Mouse (Mus musculus) kidney, adult 2 months (tissue): ENCODE results near the gene Fam20c. TPM values are rescaled to one million over a fixed set of nuclear protein-coding genes. Genes with fewer than 3 reads are reported as not detected.

ENCODE experiments used
- DNase-seq: peaks from one replicate; pipeline ENCODE4 v3.0.0; 2021
- H3K27ac ChIP-seq: fragments of 200-500 bp; 2 replicates; pipeline ENCODE4 v1.5.1; 2012; ENCODE audit warnings: low read depth, low read length, control low read depth, inconsistent platforms; ENCODE audit not compliant: insufficient read depth
- H3K27me3 ChIP-seq: fragments of 200-500 bp; replicated peaks from 2 replicates; pipeline ENCODE4 v1.6.1; 2012; ENCODE audit warnings: mild to moderate bottlenecking, moderate library complexity, low read length, inconsistent platforms; ENCODE audit not compliant: control insufficient read depth, insufficient read depth
- H3K36me3 ChIP-seq: fragments of 200-500 bp; 2 replicates; pipeline ENCODE4 v1.6.1; 2012; ENCODE audit warnings: mild to moderate bottlenecking, moderate library complexity, low read length, inconsistent platforms; ENCODE audit not compliant: control insufficient read depth, insufficient read depth
- H3K4me1 ChIP-seq: fragments of 200-500 bp; 2 replicates; pipeline ENCODE4 v1.6.1; 2011; ENCODE audit warnings: low read length; ENCODE audit not compliant: control insufficient read depth, insufficient read depth
- H3K4me3 ChIP-seq: fragments of 200-500 bp; 2 replicates; pipeline ENCODE4 v1.5.1; 2011; ENCODE audit warnings: mild to moderate bottlenecking, low read depth, low read length, control low read depth; ENCODE audit not compliant: insufficient read depth
- CTCF ChIP-seq: fragments of 200-500 bp; conservative IDR thresholded peaks from 2 replicates; pipeline ENCODE4 v1.5.1; 2011; ENCODE audit warnings: low read depth, mild to moderate bottlenecking, control low read depth, low read length, moderate library complexity, mixed read lengths; ENCODE audit not compliant: insufficient read depth, insufficient read length
- POLR2A ChIP-seq: fragments of 200-500 bp; IDR thresholded peaks from one replicate; pipeline ENCODE4 v1.6.1; 2011; ENCODE audit warnings: low read depth, low read length, control low read depth
- WGBS: fragments of 180-500 bp; shearing (Covaris S2); methylation state at CpG from one replicate; pipeline ENCODE4 v1.1.7; 2018; 5-methylcytosine and 5-hydroxymethylcytosine counted together
- polyA plus RNA-seq: library from polyadenylated mRNA; depleted of rRNA; stranded (reverse); fragments of >200 nt; gene quantifications from 2 replicates; pipeline ENCODE4 v1.2.3, GENCODE M21; 2012

Gene Fam20c
- polyA plus RNA-seq, 1 experiment = 49.5 TPM

DNA sequence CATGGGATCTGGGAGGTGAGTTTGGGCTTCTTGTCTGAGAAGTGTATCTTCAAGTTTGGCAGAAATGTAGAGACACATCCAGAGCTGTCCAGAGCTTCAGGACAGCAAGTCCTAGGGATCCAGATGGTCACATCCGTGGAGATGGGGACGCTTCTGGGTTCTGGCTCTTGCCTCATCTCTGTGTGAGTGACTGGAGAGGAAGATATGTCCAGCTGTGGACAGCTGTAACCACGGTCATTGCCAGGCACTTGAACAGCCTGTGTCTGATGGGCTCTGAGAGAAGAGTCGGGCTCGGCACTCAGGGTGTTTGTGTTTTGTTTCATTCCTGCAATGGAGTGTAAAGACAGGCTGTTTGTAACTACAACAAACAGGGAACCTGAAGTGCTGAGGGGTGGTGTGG, 14.8 kb downstream of the Fam20c start:
- Histone ChIP-seq H3K27me3 (no peaks in the 10 kb centered on the region), H3K27ac (no peak overlapping the region), H3K4me1 (no peaks in the 10 kb centered on the region), H3K36me3 (no peaks in the 10 kb centered on the region), H3K4me3 (no peak overlapping the region)
- 68% methylated on average over 5 of the region's 5 CpGs for WGBS
- DNase-seq = no peak
- TF ChIP-seq CTCF (no peak), POLR2A (no peak)

DNA sequence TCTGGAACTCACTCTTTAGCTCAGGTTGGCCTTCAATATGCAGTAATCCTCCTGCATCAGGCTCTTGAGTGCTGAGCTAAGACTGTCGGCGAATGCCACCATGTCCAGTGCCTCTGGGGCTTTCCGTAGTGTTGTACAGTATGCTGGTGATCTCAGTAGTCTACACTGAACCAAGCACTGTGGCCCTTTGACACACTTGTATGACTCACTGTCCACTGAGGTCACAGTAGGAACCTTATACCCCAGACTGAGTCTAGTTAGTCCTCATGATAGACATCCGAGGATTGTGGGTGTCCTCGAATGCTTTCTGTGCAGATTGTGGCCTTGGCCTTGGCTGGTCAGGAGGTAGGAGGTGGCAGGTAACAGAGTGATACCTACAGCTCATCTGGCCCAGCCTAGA, 20.8 kb downstream of the Fam20c start:
- DNase-seq = no peak
- H3K27me3 ChIP-seq = no peaks in the 10 kb centered on the region
- TF ChIP-seq POLR2A = no peak
- TF ChIP-seq CTCF = no peak
- H3K36me3 ChIP-seq = no peaks in the 10 kb centered on the region
- no peak overlapping the region for H3K4me3 ChIP-seq
- H3K27ac ChIP-seq = no peak overlapping the region
- peaks cover 11% of the 10 kb centered on the region; the same call in 1 of the 2 replicates for H3K4me1 ChIP-seq
- whole genome bisulfite sequencing = 89% methylated on average over 5 of the region's 5 CpGs

- WGBS = 89% methylated on average over 1 of the region's 1 CpGs
- no peak for TF ChIP-seq POLR2A
- no peak for TF ChIP-seq CTCF
- Histone ChIP-seq H3K27me3 (no peaks in the 10 kb centered on the region), H3K36me3 (no peaks in the 10 kb centered on the region), H3K27ac (no peak overlapping the region), H3K4me3 (no peak overlapping the region), H3K4me1 (peaks cover 11% of the 10 kb centered on the region; the same call in 1 of the 2 replicates)
- no peak for DNase-seq
These were observed 22.0 kb downstream of the Fam20c start for GRCm38 (mm10) chr5:138776346-138776745.

- Histone ChIP-seq H3K4me1 (peaks cover 11% of the 10 kb centered on the region; the same call in 1 of the 2 replicates), H3K36me3 (no peaks in the 10 kb centered on the region), H3K27me3 (no peaks in the 10 kb centered on the region), H3K4me3 (no peak overlapping the region), H3K27ac (no peak overlapping the region)
- WGBS = 53% methylated on average over 9 of the region's 9 CpGs
- DNase-seq = peak; percentile 69
- TF ChIP-seq CTCF (no peak), POLR2A (no peak)
These were observed 24.6 kb downstream of the Fam20c start for GRCm38 (mm10) chr5:138778731-138779463.

GRCm38 (mm10) chr5:138779655-138780054, 25.3 kb downstream of the Fam20c start:
- H3K36me3 ChIP-seq = no peaks in the 10 kb centered on the region
- H3K27me3 ChIP-seq = no peaks in the 10 kb centered on the region
- no peak for TF ChIP-seq CTCF
- no peak for TF ChIP-seq POLR2A
- WGBS = 58% methylated on average over 3 of the region's 3 CpGs
- no peak overlapping the region for H3K27ac ChIP-seq
- DNase-seq = no peak
- peaks cover 11% of the 10 kb centered on the region; the same call in 1 of the 2 replicates for H3K4me1 ChIP-seq
- H3K4me3 ChIP-seq = no peak overlapping the region

GRCm38 (mm10) chr5:138782697-138783096, 28.4 kb downstream of the Fam20c start:
- Histone ChIP-seq H3K36me3 (no peaks in the 10 kb centered on the region), H3K27me3 (no peaks in the 10 kb centered on the region), H3K4me3 (no peak overlapping the region), H3K27ac (no peak overlapping the region), H3K4me1 (peaks cover 18% of the 10 kb centered on the region)
- WGBS = 91% methylated on average over 1 of the region's 1 CpGs
- TF ChIP-seq POLR2A (no peak), CTCF (no peak)
- no peak for DNase-seq

GRCm38 (mm10) chr5:138783181-138783580, 28.9 kb downstream of the Fam20c start:
- DNase-seq = no peak
- peaks cover 23% of the 10 kb centered on the region for H3K4me1 ChIP-seq
- no peak overlapping the region for H3K27ac ChIP-seq
- 84% methylated on average over 8 of the region's 8 CpGs for WGBS
- H3K36me3 ChIP-seq = no peaks in the 10 kb centered on the region
- H3K27me3 ChIP-seq = no peaks in the 10 kb centered on the region
- TF ChIP-seq POLR2A = no peak
- TF ChIP-seq CTCF = no peak
- H3K4me3 ChIP-seq = no peak overlapping the region
